Mouse (Mus musculus) forebrain, embryonic 14.5 days (tissue): ENCODE data around the gene Cnbp. TPM values are rescaled to one million over a fixed set of nuclear protein-coding genes. Genes with fewer than 3 reads are reported as not detected.
A peak's percentile ranks its signal among the peaks of the same experiment; 100 is the strongest.

Experiments
- ATAC-seq: fragments of 200-750 bp; cut with Nextera tagmentation; 2 replicates; pipeline ENCODE4 v1.8.0; 2017; ENCODE audit warnings: mild to moderate bottlenecking, moderate library complexity
- DNase-seq: peaks from one replicate; pipeline ENCODE4 v3.0.0-alpha.2; 2015; ENCODE audit warnings: low spot score
- H3K27ac ChIP-seq: fragments of 300-500 bp; sonication (generic); 2 replicates; pipeline ENCODE4 v1.5.1; 2014; ENCODE audit warnings: low read depth, mild to moderate bottlenecking, control low read depth, low read length, moderate library complexity
- H3K27me3 ChIP-seq: fragments of 300-500 bp; sonication (generic); replicated peaks from 2 replicates; pipeline ENCODE4 v1.6.1; 2014; ENCODE audit warnings: low read length, control low read depth, mixed read lengths; ENCODE audit not compliant: control insufficient read depth, insufficient read depth
- H3K36me3 ChIP-seq: fragments of 300-500 bp; sonication (generic); 2 replicates; pipeline ENCODE4 v1.6.1; 2014; ENCODE audit warnings: low read length, control low read depth; ENCODE audit not compliant: control insufficient read depth, insufficient read depth
- H3K4me1 ChIP-seq: fragments of 300-500 bp; sonication (generic); 2 replicates; pipeline ENCODE4 v1.6.1; 2014; ENCODE audit warnings: antibody characterized with exemption, low read length, control low read depth; ENCODE audit not compliant: control insufficient read depth, insufficient read depth
- H3K4me2 ChIP-seq: fragments of 300-500 bp; sonication (generic); 2 replicates; pipeline ENCODE4 v1.6.1; 2014; ENCODE audit warnings: mild to moderate bottlenecking, control low read depth, low read length
- H3K4me3 ChIP-seq: fragments of 300-500 bp; sonication (generic); 2 replicates; pipeline ENCODE4 v1.5.1; 2014; ENCODE audit warnings: low read depth, low read length, control low read depth
- H3K9ac ChIP-seq: fragments of 300-500 bp; sonication (generic); 2 replicates; pipeline ENCODE4 v1.6.1; 2014; ENCODE audit warnings: mild to moderate bottlenecking, low read length, control low read depth, moderate library complexity
- H3K9me3 ChIP-seq: fragments of 300-500 bp; sonication (generic); replicated peaks from 2 replicates; pipeline ENCODE4 v1.6.1; 2016; ENCODE audit warnings: low read length, control low read depth, mixed read lengths; ENCODE audit not compliant: control insufficient read depth
- WGBS: fragments of 180-500 bp; shearing (Covaris S2); extraction: QIAGEN DNeasy Blood & Tissue Kit; methylation state at CpG from one replicate; pipeline ENCODE4 v1.1.7; 2014; 5-methylcytosine and 5-hydroxymethylcytosine counted together
- polyA plus RNA-seq: library from polyadenylated mRNA; unstranded; fragments of >200 nt; fragmentation: Nextera tagmentation; extraction: Ambion mirVana; gene quantifications from 2 replicates; pipeline ENCODE4 v1.2.1, GENCODE M21; 2014

Cnbp gene
- polyA plus RNA-seq, 1 experiment from 2014 or later: 808 TPM

GRCm38 (mm10) chr6:87866211-87866610 lies 15.3 kb upstream of the Cnbp start:
- 88% methylated on average over 6 of the region's 6 CpGs for whole genome bisulfite sequencing
- Histone ChIP-seq H3K9me3 (no peaks in the 10 kb centered on the region), H3K27me3 (no peaks in the 10 kb centered on the region), H3K4me2 (no peak overlapping the region), H3K36me3 (no peaks in the 10 kb centered on the region), H3K4me1 (no peaks in the 10 kb centered on the region), H3K4me3 (no peak overlapping the region), H3K9ac (no peak overlapping the region), H3K27ac (no peak overlapping the region)
- ATAC-seq: no peak
- DNase-seq: no peak

GRCm38 (mm10) chr6:87857071-87857470 lies 6.2 kb upstream of the Cnbp start:
- Histone ChIP-seq H3K9me3 (no peaks in the 10 kb centered on the region), H3K4me1 (no peaks in the 10 kb centered on the region), H3K36me3 (no peaks in the 10 kb centered on the region), H3K27me3 (no peaks in the 10 kb centered on the region), H3K4me2 (no peak overlapping the region), H3K27ac (no peak overlapping the region), H3K9ac (no peak overlapping the region), H3K4me3 (no peak overlapping the region)
- WGBS: 74% methylated on average over 1 of the region's 1 CpGs
- ATAC-seq: no peak
- DNase-seq: no peak

GRCm38 (mm10) chr6:87853446-87853845 lies 2.5 kb upstream of the Cnbp start:
- WGBS: 89% methylated on average over 4 of the region's 4 CpGs
- ATAC-seq: no peak
- Histone ChIP-seq H3K27me3 (no peaks in the 10 kb centered on the region), H3K4me1 (peaks cover 9% of the 10 kb centered on the region), H3K4me2 (no peak overlapping the region), H3K9me3 (no peaks in the 10 kb centered on the region), H3K36me3 (no peaks in the 10 kb centered on the region), H3K27ac (no peak overlapping the region), H3K9ac (no peak overlapping the region), H3K4me3 (no peak overlapping the region)
- DNase-seq: no peak

- ATAC-seq (no peak), DNase-seq (no peak)
- Histone ChIP-seq H3K4me1 (peaks cover 12% of the 10 kb centered on the region), H3K36me3 (no peaks in the 10 kb centered on the region), H3K9ac (no peak overlapping the region), H3K4me2 (no peak overlapping the region), H3K4me3 (no peak overlapping the region), H3K27me3 (no peaks in the 10 kb centered on the region), H3K9me3 (no peaks in the 10 kb centered on the region), H3K27ac (no peak overlapping the region)
- 83% methylated on average over 6 of the region's 6 CpGs for WGBS
These were observed 965 bp upstream of the Cnbp start for GRCm38 (mm10) chr6:87851871-87852270.

GRCm38 (mm10) chr6:87850155-87850899 lies 579 bp downstream of the Cnbp start:
- ATAC-seq: peak; percentile 64
- peak overlapping the region; percentile 97 for H3K9ac ChIP-seq
- H3K9me3 ChIP-seq: no peaks in the 10 kb centered on the region
- under 1% methylated on average over 73 of the region's 73 CpGs for WGBS
- H3K4me1 ChIP-seq: peaks cover 12% of the 10 kb centered on the region
- DNase-seq: peak; percentile 41
- peak overlapping the region; percentile 91 for H3K27ac ChIP-seq
- H3K27me3 ChIP-seq: no peaks in the 10 kb centered on the region
- H3K4me3 ChIP-seq: peak overlapping the region; percentile 100
- H3K36me3 ChIP-seq: peaks cover 3% of the 10 kb centered on the region
- peak overlapping the region; percentile 66 for H3K4me2 ChIP-seq

GRCm38 (mm10) chr6:87849780-87850154 lies 1.1 kb downstream of the Cnbp start:
- H3K4me3 ChIP-seq: peak overlapping the region; percentile 100
- no peaks in the 10 kb centered on the region for H3K9me3 ChIP-seq
- peak overlapping the region; percentile 97 for H3K9ac ChIP-seq
- under 1% methylated on average over 8 of the region's 8 CpGs for WGBS
- no peaks in the 10 kb centered on the region for H3K27me3 ChIP-seq
- H3K36me3 ChIP-seq: peaks cover 9% of the 10 kb centered on the region
- ATAC-seq (no peak), DNase-seq (no peak)
- no peak overlapping the region for H3K27ac ChIP-seq
- peak overlapping the region; percentile 66 for H3K4me2 ChIP-seq
- peaks cover 12% of the 10 kb centered on the region for H3K4me1 ChIP-seq

GRCm38 (mm10) chr6:87846813-87847212 lies 4.1 kb downstream of the Cnbp start:
- DNase-seq (no peak), ATAC-seq (no peak)
- H3K4me1 ChIP-seq: peaks cover 12% of the 10 kb centered on the region
- no peaks in the 10 kb centered on the region for H3K9me3 ChIP-seq
- H3K4me2 ChIP-seq: no peak overlapping the region
- H3K4me3 ChIP-seq: no peak overlapping the region
- peaks cover 36% of the 10 kb centered on the region for H3K36me3 ChIP-seq
- H3K27me3 ChIP-seq: no peaks in the 10 kb centered on the region
- no peak overlapping the region for H3K27ac ChIP-seq
- H3K9ac ChIP-seq: 0 out of 2 replicates have a peak overlapping the region, but pooled peaks have one; percentile 25
- 85% methylated on average over 1 of the region's 1 CpGs for WGBS

GRCm38 (mm10) chr6:87845031-87845695 lies 5.7 kb downstream of the Cnbp start:
- DNase-seq (no peak), ATAC-seq (no peak)
- no peak overlapping the region for H3K4me2 ChIP-seq
- WGBS: 94% methylated on average over 13 of the region's 13 CpGs
- no peak overlapping the region for H3K4me3 ChIP-seq
- H3K27me3 ChIP-seq: no peaks in the 10 kb centered on the region
- H3K4me1 ChIP-seq: peaks cover 9% of the 10 kb centered on the region
- H3K36me3 ChIP-seq: peaks cover 45% of the 10 kb centered on the region
- H3K9ac ChIP-seq: no peak overlapping the region
- no peak overlapping the region for H3K27ac ChIP-seq
- H3K9me3 ChIP-seq: no peaks in the 10 kb centered on the region

GRCm38 (mm10) chr6:87842254-87842653 lies 8.7 kb downstream of the Cnbp start:
- Histone ChIP-seq H3K4me1 (peaks cover 4% of the 10 kb centered on the region; the same call in 1 of the 2 replicates), H3K4me2 (no peak overlapping the region), H3K27ac (no peak overlapping the region), H3K4me3 (no peak overlapping the region), H3K9ac (no peak overlapping the region), H3K27me3 (no peaks in the 10 kb centered on the region), H3K9me3 (no peaks in the 10 kb centered on the region), H3K36me3 (peaks cover 45% of the 10 kb centered on the region)
- 35% methylated on average over 1 of the region's 1 CpGs for WGBS
- ATAC-seq (no peak), DNase-seq (no peak)
